Mouse (Mus musculus) heart, embryonic 16.5 days (tissue): Measurements from ENCODE around the gene Dlec1. TPM values are rescaled to one million over a fixed set of nuclear protein-coding genes. Genes with fewer than 3 reads are reported as not detected.

Source experiments
- ATAC-seq: fragments of 200-750 bp; cut with Nextera tagmentation; replicated peaks from 2 replicates; pipeline ENCODE4 v1.8.0; 2017; ENCODE audit warnings: moderate number of reproducible peaks; ENCODE audit not compliant: insufficient read depth, low FRiP score; ENCODE audit errors: extremely low read depth
- H3K27ac ChIP-seq: fragments of 300-500 bp; sonication (generic); 2 replicates; pipeline ENCODE4 v1.5.1; 2014; ENCODE audit warnings: mild to moderate bottlenecking, low read length, control low read depth, moderate library complexity
- H3K27me3 ChIP-seq: fragments of 300-500 bp; sonication (generic); 2 replicates; pipeline ENCODE4 v1.6.1; 2014; ENCODE audit warnings: low read length, mixed read lengths; ENCODE audit not compliant: control insufficient read depth, insufficient read depth
- H3K36me3 ChIP-seq: fragments of 300-500 bp; sonication (generic); 2 replicates; pipeline ENCODE4 v1.6.1; 2014; ENCODE audit not compliant: control insufficient read depth, insufficient read depth
- H3K4me1 ChIP-seq: fragments of 300-500 bp; sonication (generic); 2 replicates; pipeline ENCODE4 v1.6.1; 2014; ENCODE audit warnings: low read length, mixed read lengths; ENCODE audit not compliant: control insufficient read depth, insufficient read depth
- H3K4me2 ChIP-seq: fragments of 300-500 bp; sonication (generic); 2 replicates; pipeline ENCODE4 v1.6.1; 2014; ENCODE audit warnings: low read depth, mild to moderate bottlenecking, control low read depth, low read length
- H3K4me3 ChIP-seq: fragments of 300-500 bp; sonication (generic); 2 replicates; pipeline ENCODE4 v1.5.1; 2014; ENCODE audit warnings: mild to moderate bottlenecking, control low read depth, low read length
- H3K9ac ChIP-seq: fragments of 300-500 bp; sonication (generic); 2 replicates; pipeline ENCODE4 v1.6.1; 2014; ENCODE audit warnings: low read length, control low read depth
- H3K9me3 ChIP-seq: fragments of 300-500 bp; sonication (generic); replicated peaks from 2 replicates; pipeline ENCODE4 v1.6.1; 2016; ENCODE audit warnings: low read length; ENCODE audit not compliant: control insufficient read depth
- WGBS: fragments of 180-500 bp; shearing (Covaris S2); extraction: QIAGEN DNeasy Blood & Tissue Kit; methylation state at CpG from one replicate; pipeline ENCODE4 v1.1.7; 2014; 5-methylcytosine and 5-hydroxymethylcytosine counted together
- polyA plus RNA-seq: library from polyadenylated mRNA; unstranded; fragments of >200 nt; fragmentation: Nextera tagmentation; extraction: Ambion mirVana; gene quantifications from 2 replicates; pipeline ENCODE4 v1.2.1, GENCODE M21; 2015

Gene Dlec1
- polyA plus RNA-seq, 1 experiment from 2014 or later = 0.67 TPM

GRCm38 (mm10) chr9:119120168-119120560, 17.9 kb downstream of the Dlec1 start:
- H3K4me2 ChIP-seq = no peak overlapping the region
- H3K36me3 ChIP-seq = no peaks in the 10 kb centered on the region
- H3K9me3 ChIP-seq = no peaks in the 10 kb centered on the region
- H3K27me3 ChIP-seq = no peaks in the 10 kb centered on the region
- H3K9ac ChIP-seq = no peak overlapping the region
- no peaks in the 10 kb centered on the region for H3K4me1 ChIP-seq
- H3K27ac ChIP-seq = no peak overlapping the region
- H3K4me3 ChIP-seq = no peak overlapping the region
- no peak for ATAC-seq
- 62% methylated on average over 3 of the region's 3 CpGs for WGBS

DNA sequence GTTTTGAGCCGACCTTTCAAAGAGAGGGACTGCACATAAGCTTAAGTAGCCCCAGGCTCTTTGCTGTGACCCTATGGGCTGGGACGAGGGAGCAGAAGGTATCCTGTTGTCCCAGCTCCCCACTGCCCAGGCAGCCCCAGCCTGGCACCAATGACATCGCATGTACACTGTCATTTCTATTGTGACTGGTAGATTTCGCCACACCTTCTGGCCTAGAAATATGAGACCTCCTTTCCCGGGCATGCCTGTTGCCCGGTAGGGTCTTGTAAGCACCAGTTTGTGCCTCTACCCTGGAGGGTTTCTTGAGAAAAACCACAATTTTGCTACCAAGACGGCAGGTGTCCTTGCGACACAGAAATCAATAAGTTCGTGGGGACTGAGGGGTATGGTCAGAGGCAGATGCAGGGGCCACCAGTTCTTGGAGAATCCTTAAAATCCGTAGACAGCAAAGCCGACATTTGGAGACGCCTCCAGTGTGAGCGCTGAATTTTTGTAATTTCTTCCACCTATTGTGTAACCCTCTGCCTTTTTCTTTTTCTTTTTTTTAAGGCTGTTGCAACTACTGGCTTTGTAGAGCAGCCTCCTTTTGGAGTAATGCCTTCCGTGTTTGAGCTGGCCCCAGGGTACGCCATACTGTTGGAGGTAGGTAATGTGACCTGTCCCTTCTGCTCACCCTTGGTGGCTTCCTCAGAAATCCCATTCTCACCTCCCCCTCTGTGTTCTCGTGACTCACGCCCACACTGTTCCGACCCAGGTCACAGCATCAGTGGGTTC, 20.5 kb downstream of the Dlec1 start:
- H3K4me3 ChIP-seq = no peak overlapping the region
- H3K27ac ChIP-seq = no peak overlapping the region
- no peaks in the 10 kb centered on the region for H3K4me1 ChIP-seq
- H3K9me3 ChIP-seq = no peaks in the 10 kb centered on the region
- WGBS = 80% methylated on average over 18 of the region's 18 CpGs
- no peak overlapping the region for H3K4me2 ChIP-seq
- ATAC-seq = no peak
- no peaks in the 10 kb centered on the region for H3K36me3 ChIP-seq
- no peaks in the 10 kb centered on the region for H3K27me3 ChIP-seq
- no peak overlapping the region for H3K9ac ChIP-seq

- no peaks in the 10 kb centered on the region for H3K9me3 ChIP-seq
- H3K36me3 ChIP-seq = no peaks in the 10 kb centered on the region
- H3K4me3 ChIP-seq = no peak overlapping the region
- no peak overlapping the region for H3K27ac ChIP-seq
- WGBS = 69% methylated on average over 12 of the region's 12 CpGs
- no peak overlapping the region for H3K4me2 ChIP-seq
- H3K4me1 ChIP-seq = no peaks in the 10 kb centered on the region
- no peak for ATAC-seq
- no peaks in the 10 kb centered on the region for H3K27me3 ChIP-seq
- no peak overlapping the region for H3K9ac ChIP-seq
These were observed 26.3 kb downstream of the Dlec1 start for GRCm38 (mm10) chr9:119128436-119129181.

DNA sequence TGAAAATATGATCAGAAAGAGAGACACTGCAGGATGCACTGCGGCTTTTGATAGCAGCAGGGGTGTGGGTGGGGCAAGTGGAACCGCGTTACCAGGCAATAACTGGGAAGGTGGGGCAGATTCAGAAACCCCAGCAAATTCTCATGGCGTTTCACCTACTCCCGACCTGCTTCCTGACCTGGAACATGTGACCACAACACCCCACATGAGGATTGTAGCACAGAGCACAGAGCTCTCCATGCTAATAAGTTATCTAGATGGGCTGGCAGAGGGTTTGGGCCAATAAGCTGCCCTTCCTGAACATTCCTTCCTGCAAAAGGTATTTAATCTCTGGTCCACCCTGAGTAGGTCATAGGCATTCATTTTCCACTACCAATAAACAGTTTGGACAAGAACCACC, 28.4 kb downstream of the Dlec1 start:
- no peak overlapping the region for H3K9ac ChIP-seq
- no peaks in the 10 kb centered on the region for H3K9me3 ChIP-seq
- H3K4me3 ChIP-seq = no peak overlapping the region
- H3K27me3 ChIP-seq = no peaks in the 10 kb centered on the region
- ATAC-seq = no peak
- H3K27ac ChIP-seq = no peak overlapping the region
- 46% methylated on average over 5 of the region's 5 CpGs for WGBS
- H3K4me1 ChIP-seq = no peaks in the 10 kb centered on the region
- no peak overlapping the region for H3K4me2 ChIP-seq
- no peaks in the 10 kb centered on the region for H3K36me3 ChIP-seq

- no peak for ATAC-seq
- WGBS = 71% methylated on average over 2 of the region's 2 CpGs
- H3K27me3 ChIP-seq = no peaks in the 10 kb centered on the region
- no peaks in the 10 kb centered on the region for H3K4me1 ChIP-seq
- no peak overlapping the region for H3K4me2 ChIP-seq
- H3K27ac ChIP-seq = no peak overlapping the region
- H3K9ac ChIP-seq = no peak overlapping the region
- no peak overlapping the region for H3K4me3 ChIP-seq
- H3K36me3 ChIP-seq = no peaks in the 10 kb centered on the region
- H3K9me3 ChIP-seq = no peaks in the 10 kb centered on the region
These were observed 36.6 kb downstream of the Dlec1 start for GRCm38 (mm10) chr9:119138836-119139235.

GRCm38 (mm10) chr9:119142066-119142465, 39.8 kb downstream of the Dlec1 start:
- H3K9me3 ChIP-seq = no peaks in the 10 kb centered on the region
- H3K4me2 ChIP-seq = no peak overlapping the region
- H3K4me1 ChIP-seq = no peaks in the 10 kb centered on the region
- H3K27ac ChIP-seq = no peak overlapping the region
- no peaks in the 10 kb centered on the region for H3K36me3 ChIP-seq
- H3K4me3 ChIP-seq = no peak overlapping the region
- WGBS = 61% methylated on average over 5 of the region's 5 CpGs
- H3K27me3 ChIP-seq = no peaks in the 10 kb centered on the region
- no peak overlapping the region for H3K9ac ChIP-seq
- no peak for ATAC-seq

- H3K4me3 ChIP-seq = no peak overlapping the region
- no peak overlapping the region for H3K4me2 ChIP-seq
- 66% methylated on average over 9 of the region's 9 CpGs for WGBS
- ATAC-seq = no peak
- no peaks in the 10 kb centered on the region for H3K4me1 ChIP-seq
- H3K27me3 ChIP-seq = no peaks in the 10 kb centered on the region
- H3K9ac ChIP-seq = no peak overlapping the region
- no peak overlapping the region for H3K27ac ChIP-seq
- no peaks in the 10 kb centered on the region for H3K36me3 ChIP-seq
- H3K9me3 ChIP-seq = no peaks in the 10 kb centered on the region
These were observed 41.1 kb downstream of the Dlec1 start for GRCm38 (mm10) chr9:119143372-119143771.

- ATAC-seq = no peak
- no peaks in the 10 kb centered on the region for H3K4me1 ChIP-seq
- H3K27ac ChIP-seq = no peak overlapping the region
- no peak overlapping the region for H3K9ac ChIP-seq
- H3K4me2 ChIP-seq = no peak overlapping the region
- H3K36me3 ChIP-seq = no peaks in the 10 kb centered on the region
- 73% methylated on average over 8 of the region's 8 CpGs for WGBS
- no peaks in the 10 kb centered on the region for H3K9me3 ChIP-seq
- H3K27me3 ChIP-seq = no peaks in the 10 kb centered on the region
- no peak overlapping the region for H3K4me3 ChIP-seq
These were observed 42.4 kb downstream of the Dlec1 start for GRCm38 (mm10) chr9:119144696-119145095.

GRCm38 (mm10) chr9:119145137-119145536, 42.9 kb downstream of the Dlec1 start:
- H3K27ac ChIP-seq = no peak overlapping the region
- H3K4me2 ChIP-seq = no peak overlapping the region
- H3K4me1 ChIP-seq = no peaks in the 10 kb centered on the region
- H3K9me3 ChIP-seq = no peaks in the 10 kb centered on the region
- 61% methylated on average over 10 of the region's 10 CpGs for WGBS
- H3K27me3 ChIP-seq = no peaks in the 10 kb centered on the region
- ATAC-seq = no peak
- H3K4me3 ChIP-seq = no peak overlapping the region
- H3K9ac ChIP-seq = no peak overlapping the region
- H3K36me3 ChIP-seq = no peaks in the 10 kb centered on the region
